Mouse (Mus musculus): Measurements from ENCODE around the gene S100a6. TPM values are rescaled to one million over a fixed set of nuclear protein-coding genes. Genes with fewer than 3 reads are reported as not detected.

The S100a6 gene
- polyA plus RNA-seq, 1 experiment from 2014 or later = 6.1 TPM

GRCm38 (mm10) chr3:90627807-90628206, 15.1 kb downstream of the S100a6 start:
- H3K9me3 ChIP-seq (replicated peaks) = no peaks in the 10 kb centered on the region
- WGBS (ENCODE audit: insufficient replicate concordance) = 48% methylated on average over 4 of the region's 4 CpGs
- no peak overlapping the region for H3K27ac ChIP-seq
- no peak overlapping the region for H3K4me3 ChIP-seq (replicated peaks)
- H3K4me2 ChIP-seq = no peak overlapping the region
- H3K9ac ChIP-seq = no peak overlapping the region
- H3K4me1 ChIP-seq (replicated peaks) = no peaks in the 10 kb centered on the region
- ATAC-seq (ENCODE audit: low read depth) (no peak), DNase-seq (no peak)
- no peaks in the 10 kb centered on the region for H3K27me3 ChIP-seq
- no peaks in the 10 kb centered on the region for H3K36me3 ChIP-seq

- no peak for DNase-seq
- no peak overlapping the region for H3K27ac ChIP-seq
- 59% methylated on average over 2 of the region's 2 CpGs for WGBS (ENCODE audit: insufficient replicate concordance)
- H3K4me3 ChIP-seq (replicated peaks) = no peak overlapping the region
- H3K9me3 ChIP-seq (replicated peaks) = no peaks in the 10 kb centered on the region
- no peak overlapping the region for H3K9ac ChIP-seq
- no peaks in the 10 kb centered on the region for H3K36me3 ChIP-seq
- ATAC-seq (ENCODE audit: low read depth) = no peak
- no peak overlapping the region for H3K4me2 ChIP-seq
- H3K27me3 ChIP-seq = no peaks in the 10 kb centered on the region
- no peaks in the 10 kb centered on the region for H3K4me1 ChIP-seq (replicated peaks)
Measured at GRCm38 (mm10) chr3:90629298-90629697, 16.6 kb downstream of the S100a6 start.

GRCm38 (mm10) chr3:90631984-90632383, 19.3 kb downstream of the S100a6 start:
- no peak for ATAC-seq (ENCODE audit: low read depth)
- 42% methylated on average over 2 of the region's 2 CpGs for WGBS (ENCODE audit: insufficient replicate concordance)

GRCm38 (mm10) chr3:90638511-90639275, 26.0 kb downstream of the S100a6 start:
- H3K9ac ChIP-seq = no peak overlapping the region
- H3K27ac ChIP-seq = no peak overlapping the region
- no peaks in the 10 kb centered on the region for H3K4me1 ChIP-seq (replicated peaks)
- no peak overlapping the region for H3K4me2 ChIP-seq
- ATAC-seq (ENCODE audit: low read depth) (no peak), DNase-seq (no peak)
- WGBS (ENCODE audit: insufficient replicate concordance) = 33% methylated on average over 1 of the region's 1 CpGs
- H3K27me3 ChIP-seq = no peaks in the 10 kb centered on the region
- no peak overlapping the region for H3K4me3 ChIP-seq (replicated peaks)
- H3K9me3 ChIP-seq (replicated peaks) = no peaks in the 10 kb centered on the region
- H3K36me3 ChIP-seq = no peaks in the 10 kb centered on the region

More at GRCm38 (mm10) chr3:90631984-90632383, 19.3 kb downstream of the S100a6 start:
- no peak overlapping the region for H3K4me2 ChIP-seq
- H3K27ac ChIP-seq = no peak overlapping the region
- no peak for DNase-seq
- H3K9me3 ChIP-seq (replicated peaks) = no peaks in the 10 kb centered on the region
- no peaks in the 10 kb centered on the region for H3K27me3 ChIP-seq
- no peaks in the 10 kb centered on the region for H3K36me3 ChIP-seq
- no peak overlapping the region for H3K9ac ChIP-seq
- H3K4me3 ChIP-seq (replicated peaks) = no peak overlapping the region
- no peaks in the 10 kb centered on the region for H3K4me1 ChIP-seq (replicated peaks)

- H3K9ac ChIP-seq = no peak overlapping the region
- no peak for DNase-seq
Measured at GRCm38 (mm10) chr3:90639511-90640154, 27.0 kb downstream of the S100a6 start.

GRCm38 (mm10) chr3:90640981-90641380, 28.3 kb downstream of the S100a6 start:
- WGBS (ENCODE audit: insufficient replicate concordance) = 56% methylated on average over 7 of the region's 7 CpGs
- Histone ChIP-seq H3K4me2 (no peak overlapping the region), H3K9ac (no peak overlapping the region), H3K27ac (no peak overlapping the region), H3K36me3 (no peaks in the 10 kb centered on the region), H3K4me1 (replicated peaks) (no peaks in the 10 kb centered on the region), H3K9me3 (replicated peaks) (no peaks in the 10 kb centered on the region), H3K27me3 (no peaks in the 10 kb centered on the region), H3K4me3 (replicated peaks) (no peak overlapping the region)
- DNase-seq = no peak
- no peak for ATAC-seq (ENCODE audit: low read depth)

More at GRCm38 (mm10) chr3:90639511-90640154, 27.0 kb downstream of the S100a6 start:
- ATAC-seq (ENCODE audit: low read depth) = no peak
- Histone ChIP-seq H3K4me3 (replicated peaks) (no peak overlapping the region), H3K9me3 (replicated peaks) (no peaks in the 10 kb centered on the region), H3K4me1 (replicated peaks) (no peaks in the 10 kb centered on the region), H3K4me2 (no peak overlapping the region), H3K27me3 (no peaks in the 10 kb centered on the region), H3K36me3 (no peaks in the 10 kb centered on the region), H3K27ac (no peak overlapping the region)
- 33% methylated on average over 7 of the region's 7 CpGs for WGBS (ENCODE audit: insufficient replicate concordance)

- DNase-seq = no peak
- Histone ChIP-seq H3K4me3 (replicated peaks) (no peak overlapping the region), H3K9ac (no peak overlapping the region), H3K36me3 (no peaks in the 10 kb centered on the region), H3K4me2 (no peak overlapping the region), H3K27ac (no peak overlapping the region), H3K4me1 (replicated peaks) (no peaks in the 10 kb centered on the region), H3K9me3 (replicated peaks) (no peaks in the 10 kb centered on the region), H3K27me3 (no peaks in the 10 kb centered on the region)
- no peak for ATAC-seq (ENCODE audit: low read depth)
- 32% methylated on average over 3 of the region's 3 CpGs for WGBS (ENCODE audit: insufficient replicate concordance)
Measured at GRCm38 (mm10) chr3:90644220-90644619, 31.5 kb downstream of the S100a6 start.

- DNase-seq (no peak), ATAC-seq (ENCODE audit: low read depth) (no peak)
- no peaks in the 10 kb centered on the region for H3K36me3 ChIP-seq
- H3K4me3 ChIP-seq (replicated peaks) = no peak overlapping the region
- H3K9me3 ChIP-seq (replicated peaks) = no peaks in the 10 kb centered on the region
- no peak overlapping the region for H3K4me2 ChIP-seq
- no peak overlapping the region for H3K27ac ChIP-seq
- no peak overlapping the region for H3K9ac ChIP-seq
- no peaks in the 10 kb centered on the region for H3K4me1 ChIP-seq (replicated peaks)
- H3K27me3 ChIP-seq = no peaks in the 10 kb centered on the region
- 43% methylated on average over 1 of the region's 1 CpGs for WGBS (ENCODE audit: insufficient replicate concordance)
Measured at GRCm38 (mm10) chr3:90647291-90647690, 34.6 kb downstream of the S100a6 start.

GRCm38 (mm10) chr3:90648981-90649380, 36.3 kb downstream of the S100a6 start:
- Histone ChIP-seq H3K9ac (no peak overlapping the region), H3K36me3 (no peaks in the 10 kb centered on the region), H3K27ac (no peak overlapping the region), H3K27me3 (no peaks in the 10 kb centered on the region), H3K4me2 (no peak overlapping the region), H3K9me3 (replicated peaks) (no peaks in the 10 kb centered on the region), H3K4me3 (replicated peaks) (no peak overlapping the region), H3K4me1 (replicated peaks) (no peaks in the 10 kb centered on the region)
- no peak for ATAC-seq (ENCODE audit: low read depth)
- no peak for DNase-seq

GRCm38 (mm10) chr3:90649832-90650231, 37.1 kb downstream of the S100a6 start:
- Histone ChIP-seq H3K4me2 (no peak overlapping the region), H3K9ac (no peak overlapping the region), H3K4me3 (replicated peaks) (no peak overlapping the region), H3K9me3 (replicated peaks) (no peaks in the 10 kb centered on the region), H3K36me3 (no peaks in the 10 kb centered on the region), H3K4me1 (replicated peaks) (no peaks in the 10 kb centered on the region), H3K27me3 (no peaks in the 10 kb centered on the region), H3K27ac (no peak overlapping the region)
- no peak for ATAC-seq (ENCODE audit: low read depth)
- DNase-seq = no peak
- 67% methylated on average over 2 of the region's 2 CpGs for WGBS (ENCODE audit: insufficient replicate concordance)

GRCm38 (mm10) chr3:90652878-90653508, 40.3 kb downstream of the S100a6 start:
- Histone ChIP-seq H3K27ac (no peak overlapping the region), H3K36me3 (no peaks in the 10 kb centered on the region), H3K4me2 (no peak overlapping the region), H3K9ac (no peak overlapping the region), H3K4me1 (replicated peaks) (no peaks in the 10 kb centered on the region), H3K9me3 (replicated peaks) (no peaks in the 10 kb centered on the region), H3K27me3 (no peaks in the 10 kb centered on the region), H3K4me3 (replicated peaks) (no peak overlapping the region)
- 29% methylated on average over 5 of the region's 5 CpGs for WGBS (ENCODE audit: insufficient replicate concordance)
- ATAC-seq (ENCODE audit: low read depth) (no peak), DNase-seq (peak; percentile 24)

Data from liver, embryonic 13.5 days (tissue).